Mouse (Mus musculus) heart, postnatal 0 days (tissue): Measurements from ENCODE around the gene Shroom4.

Source experiments
- CTCF ChIP-seq: IDR thresholded peaks from 2 replicates; pipeline ENCODE4 v1.5.1; 2016; ENCODE audit warnings: antibody characterized with exemption, control low read depth, low read depth
- EP300 ChIP-seq: IDR thresholded peaks from 2 replicates; pipeline ENCODE4 v1.6.1; 2016; ENCODE audit warnings: antibody characterized with exemption, low read depth

GRCm38 (mm10) chrX:6448001-6448400 lies 48.3 kb downstream of the Shroom4 start:
- TF ChIP-seq CTCF (no peak), EP300 (no peak)
